Mouse (Mus musculus) lung, embryonic 14.5 days (tissue): Measurements from ENCODE around the gene P4ha1. TPM values are rescaled to one million over a fixed set of nuclear protein-coding genes. Genes with fewer than 3 reads are reported as not detected.
A peak's percentile ranks its signal among the peaks of the same experiment; 100 is the strongest.
"Not testable (repeated sequence)": the region's sequence is repeated elsewhere in the genome, so short reads cannot be mapped to it uniquely, and the experiment has no call there.

ENCODE experiments used
- ATAC-seq: fragments of 200-750 bp; cut with Nextera tagmentation; 2 replicates; pipeline ENCODE4 v1.8.0; 2017; ENCODE audit warnings: mild to moderate bottlenecking, moderate TSS enrichment, moderate library complexity; ENCODE audit not compliant: insufficient read depth
- DNase-seq: peaks from one replicate; pipeline ENCODE4 v3.0.0-alpha.2; 2015
- H3K27ac ChIP-seq: fragments of 300-500 bp; sonication (generic); 2 replicates; pipeline ENCODE4 v1.5.1; 2014; ENCODE audit warnings: low read depth, mild to moderate bottlenecking, moderate library complexity
- H3K27me3 ChIP-seq: fragments of 300-500 bp; sonication (generic); 2 replicates; pipeline ENCODE4 v1.6.1; 2014; ENCODE audit warnings: low read length, control low read depth; ENCODE audit not compliant: insufficient read depth
- H3K36me3 ChIP-seq: fragments of 300-500 bp; sonication (generic); 2 replicates; pipeline ENCODE4 v1.6.1; 2014; ENCODE audit warnings: control low read depth; ENCODE audit not compliant: insufficient read depth
- H3K4me1 ChIP-seq: fragments of 300-500 bp; sonication (generic); 2 replicates; pipeline ENCODE4 v1.6.1; 2014; ENCODE audit warnings: antibody characterized with exemption, control low read depth; ENCODE audit not compliant: insufficient read depth
- H3K4me2 ChIP-seq: fragments of 300-500 bp; sonication (generic); 2 replicates; pipeline ENCODE4 v1.6.1; 2014; ENCODE audit warnings: mild to moderate bottlenecking
- H3K4me3 ChIP-seq: fragments of 300-500 bp; sonication (generic); 2 replicates; pipeline ENCODE4 v1.5.1; 2014; ENCODE audit warnings: low read depth, low read length
- H3K9ac ChIP-seq: fragments of 300-500 bp; sonication (generic); 2 replicates; pipeline ENCODE4 v1.6.1; 2014
- H3K9me3 ChIP-seq: fragments of 300-500 bp; sonication (generic); 2 replicates; pipeline ENCODE4 v1.6.1; 2016; ENCODE audit warnings: low read depth, low read length, control low read depth
- CTCF ChIP-seq: IDR thresholded peaks from 2 replicates; pipeline ENCODE4 v1.5.1; 2016; ENCODE audit warnings: antibody characterized with exemption, low read depth
- WGBS: fragments of 180-500 bp; shearing (Covaris S2); extraction: QIAGEN DNeasy Blood & Tissue Kit; methylation state at CpG from one replicate; pipeline ENCODE4 v1.1.7; 2014; 5-methylcytosine and 5-hydroxymethylcytosine counted together
- polyA plus RNA-seq: library from polyadenylated mRNA; unstranded; fragments of >200 nt; fragmentation: Nextera tagmentation; extraction: Ambion mirVana; gene quantifications from 2 replicates; pipeline ENCODE4 v1.2.1, GENCODE M21; 2014

The P4ha1 gene
- polyA plus RNA-seq, 1 experiment from 2014 or later: 53.9 TPM

DNA sequence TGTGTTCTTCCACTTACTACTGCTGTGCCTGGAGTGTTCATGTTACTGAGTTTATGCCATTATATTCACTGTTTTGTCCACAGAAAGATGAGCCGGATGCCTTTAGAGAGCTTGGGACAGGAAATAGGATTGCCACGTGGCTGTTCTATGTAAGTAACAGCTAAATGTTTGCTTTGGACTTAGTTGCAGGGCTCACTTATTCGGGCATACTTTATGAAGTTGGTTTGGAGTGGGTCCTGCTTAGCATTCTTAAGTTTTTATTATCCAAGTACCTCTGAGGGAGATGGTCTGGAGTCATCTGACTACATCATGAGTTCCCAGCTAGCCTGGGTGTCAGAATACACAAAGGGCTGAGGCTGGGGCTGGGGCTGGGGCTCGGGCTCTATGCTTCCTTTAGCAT is 44.1 kb downstream of the P4ha1 start:
- H3K4me3 ChIP-seq: no peak overlapping the region
- no peak for DNase-seq
- H3K27ac ChIP-seq: no peak overlapping the region
- H3K4me2 ChIP-seq: no peak overlapping the region
- no peaks in the 10 kb centered on the region for H3K27me3 ChIP-seq
- peaks cover 96% of the 10 kb centered on the region for H3K36me3 ChIP-seq
- 57% methylated on average over 4 of the region's 4 CpGs for WGBS
- TF ChIP-seq CTCF: no peak
- no peaks in the 10 kb centered on the region for H3K9me3 ChIP-seq
- H3K4me1 ChIP-seq: no peaks in the 10 kb centered on the region
- no peak overlapping the region for H3K9ac ChIP-seq
- ATAC-seq: no peak

- H3K4me1 ChIP-seq: no peaks in the 10 kb centered on the region
- H3K9ac ChIP-seq: no peak overlapping the region
- H3K4me2 ChIP-seq: no peak overlapping the region
- ATAC-seq: no peak
- H3K27ac ChIP-seq: no peak overlapping the region
- no peak for DNase-seq
- no peaks in the 10 kb centered on the region for H3K9me3 ChIP-seq
- 79% methylated on average over 8 of the region's 8 CpGs for whole genome bisulfite sequencing
- H3K27me3 ChIP-seq: no peaks in the 10 kb centered on the region
- H3K36me3 ChIP-seq: peaks cover 94% of the 10 kb centered on the region
- TF ChIP-seq CTCF: no peak
- H3K4me3 ChIP-seq: no peak overlapping the region
Observed at GRCm38 (mm10) chr10:59368729-59369128, 45.6 kb downstream of the P4ha1 start.

- no peak for ATAC-seq
- H3K4me2 ChIP-seq: no peak overlapping the region
- H3K9ac ChIP-seq: no peak overlapping the region
- H3K27me3 ChIP-seq: no peaks in the 10 kb centered on the region
- DNase-seq: no peak
- H3K27ac ChIP-seq: no peak overlapping the region
- no peaks in the 10 kb centered on the region for H3K9me3 ChIP-seq
- 86% methylated on average over 9 of the region's 9 CpGs for WGBS
- no peak for TF ChIP-seq CTCF
- peaks cover 94% of the 10 kb centered on the region for H3K36me3 ChIP-seq
- H3K4me1 ChIP-seq: no peaks in the 10 kb centered on the region
- no peak overlapping the region for H3K4me3 ChIP-seq
Observed at GRCm38 (mm10) chr10:59369426-59369825, 46.3 kb downstream of the P4ha1 start.

DNA sequence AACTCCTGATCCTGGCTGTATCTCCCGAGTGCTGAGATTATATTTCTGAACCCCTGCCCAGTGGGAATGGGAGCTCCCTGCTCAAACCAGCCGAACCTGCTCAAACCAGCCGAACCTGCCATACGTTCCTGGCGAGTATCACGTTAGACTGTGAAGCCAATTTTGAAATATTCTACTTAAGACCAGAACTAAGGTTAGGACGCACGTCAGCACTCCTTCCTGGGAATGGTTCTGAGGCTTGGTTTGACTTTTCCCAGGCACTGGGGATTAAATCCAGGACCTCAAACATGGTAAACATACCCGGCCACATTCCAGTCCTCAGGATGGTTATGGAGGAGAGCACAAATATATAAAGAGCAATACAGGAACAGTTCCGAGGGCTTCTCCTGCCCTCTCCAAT is 54.8 kb downstream of the P4ha1 start:
- ATAC-seq: no peak

GRCm38 (mm10) chr10:59378728-59379127 is 55.6 kb downstream of the P4ha1 start:
- H3K27ac ChIP-seq: no peak overlapping the region
- H3K4me3 ChIP-seq: no peak overlapping the region
- H3K9ac ChIP-seq: no peak overlapping the region
- H3K9me3 ChIP-seq: no peaks in the 10 kb centered on the region
- H3K27me3 ChIP-seq: no peaks in the 10 kb centered on the region
- H3K4me2 ChIP-seq: no peak overlapping the region
- ATAC-seq: no peak
- H3K36me3 ChIP-seq: peaks cover 9% of the 10 kb centered on the region; the same call in 1 of the 2 replicates
- TF ChIP-seq CTCF: peak; percentile 33; the same call in 1 of the 2 replicates
- 86% methylated on average over 4 of the region's 4 CpGs for WGBS
- DNase-seq: no peak
- H3K4me1 ChIP-seq: no peaks in the 10 kb centered on the region

More for the DNA sequence above, 54.8 kb downstream of the P4ha1 start:
- Histone ChIP-seq H3K27ac (no peak overlapping the region), H3K4me3 (no peak overlapping the region), H3K4me1 (no peaks in the 10 kb centered on the region), H3K27me3 (no peaks in the 10 kb centered on the region), H3K9me3 (no peaks in the 10 kb centered on the region), H3K4me2 (no peak overlapping the region), H3K36me3 (peaks cover 15% of the 10 kb centered on the region), H3K9ac (no peak overlapping the region)
- DNase-seq: no peak
- WGBS: 65% methylated on average over 10 of the region's 10 CpGs
- no peak for TF ChIP-seq CTCF

GRCm38 (mm10) chr10:59379927-59380326 is 56.8 kb downstream of the P4ha1 start:
- Histone ChIP-seq H3K4me3 (no peak overlapping the region), H3K27ac (no peak overlapping the region), H3K9me3 (no peaks in the 10 kb centered on the region), H3K9ac (no peak overlapping the region), H3K36me3 (no peaks in the 10 kb centered on the region), H3K4me2 (no peak overlapping the region), H3K4me1 (no peaks in the 10 kb centered on the region), H3K27me3 (no peaks in the 10 kb centered on the region)
- WGBS: 25% methylated on average over 3 of the region's 3 CpGs
- DNase-seq: no peak
- ATAC-seq: no peak
- no peak for TF ChIP-seq CTCF

- ATAC-seq (peak; percentile 24; the same call in 1 of the 2 replicates), DNase-seq (no peak)
- no peaks in the 10 kb centered on the region for H3K36me3 ChIP-seq
- no peak for TF ChIP-seq CTCF
- H3K9ac ChIP-seq: no peak overlapping the region
- no peaks in the 10 kb centered on the region for H3K4me1 ChIP-seq
- no peak overlapping the region for H3K27ac ChIP-seq
- no peaks in the 10 kb centered on the region for H3K27me3 ChIP-seq
- no peaks in the 10 kb centered on the region for H3K9me3 ChIP-seq
- H3K4me3 ChIP-seq: no peak overlapping the region
- H3K4me2 ChIP-seq: no peak overlapping the region
- 54% methylated on average over 2 of the region's 2 CpGs for WGBS
Observed at GRCm38 (mm10) chr10:59380411-59380821, 57.3 kb downstream of the P4ha1 start.

DNA sequence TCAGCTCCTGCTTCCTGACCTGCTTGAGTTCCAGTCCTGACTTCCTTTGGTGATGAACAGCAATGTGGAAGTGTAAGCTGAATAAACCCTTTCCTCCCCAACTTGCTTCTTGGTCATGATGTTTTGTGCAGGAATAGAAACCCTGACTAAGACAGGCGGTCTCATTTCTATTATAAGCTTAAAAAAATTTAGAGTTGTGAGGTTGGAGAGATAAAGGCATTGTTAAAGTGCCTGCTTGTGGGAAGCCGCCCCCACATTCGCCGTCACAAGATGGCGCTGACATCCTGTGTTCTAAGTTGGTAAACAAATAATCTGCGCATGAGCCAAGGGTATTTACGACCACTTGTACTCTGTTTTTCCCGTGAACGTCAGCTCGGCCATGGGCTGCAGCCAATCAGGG is 58.5 kb downstream of the P4ha1 start:
- not testable (repeated sequence) for ATAC-seq, H3K4me2 ChIP-seq, H3K9ac ChIP-seq, H3K4me3 ChIP-seq, H3K27ac ChIP-seq, DNase-seq, H3K27me3 ChIP-seq, H3K9me3 ChIP-seq, H3K4me1 ChIP-seq, H3K36me3 ChIP-seq
- 90% methylated on average over 5 of the region's 10 CpGs for WGBS
